Mouse (Mus musculus): ENCODE data around the gene Olfr1166.
"Not testable (repeated sequence)": the region's sequence is repeated elsewhere in the genome, so short reads cannot be mapped to it uniquely, and the experiment has no call there.

GRCm38 (mm10) chr2:88155093-88155492 is 27.0 kb upstream of the Olfr1166 start, which contains the start of gene Olfr1167:
- not testable (repeated sequence) for TF ChIP-seq POLR2A (IDR thresholded peaks at IDR 0.05; ENCODE audit: extremely low read depth, insufficient read depth, low read length); CTCF (IDR thresholded peaks at IDR 0.05; ENCODE audit: low read depth, low read length)
